Mouse (Mus musculus): ENCODE results near the gene Cd79b. TPM values are rescaled to one million over a fixed set of nuclear protein-coding genes. Genes with fewer than 3 reads are reported as not detected.
"Not testable (repeated sequence)": the region's sequence is repeated elsewhere in the genome, so short reads cannot be mapped to it uniquely, and the experiment has no call there.

Cd79b gene
- polyA plus RNA-seq, 1 experiment = 45.9 TPM

DNA sequence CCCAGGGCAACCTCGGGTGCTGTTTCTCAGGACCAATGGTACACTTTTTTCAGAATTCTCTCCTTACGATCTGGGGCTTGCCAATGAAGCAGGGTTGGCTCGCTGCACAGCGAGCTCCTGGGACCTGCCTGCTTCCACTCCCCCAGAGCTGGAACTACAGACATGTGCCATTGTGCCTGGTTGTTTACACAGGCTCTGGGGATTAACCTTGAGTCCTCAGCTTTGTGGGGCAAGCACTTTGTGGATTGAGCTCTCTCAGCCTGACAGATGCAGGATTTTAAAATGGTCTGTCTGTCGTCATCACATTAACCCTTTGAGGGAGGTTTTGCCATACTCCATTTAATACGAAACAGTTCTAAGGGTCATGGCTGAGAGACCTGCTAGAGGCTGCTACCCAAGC lies 30.3 kb upstream of the Cd79b start:
- no peak overlapping the region for H3K4me3 ChIP-seq (replicated peaks; ENCODE audit: extremely low read depth, low read depth, low read length)
- no peaks in the 10 kb centered on the region for H3K4me1 ChIP-seq (ENCODE audit: control insufficient read depth, insufficient read depth, low read length)
- 50% methylated on average over 6 of the region's 6 CpGs for WGBS
- DNase-seq = no peak
- no peak for TF ChIP-seq POLR2A (IDR thresholded peaks at IDR 0.05; ENCODE audit: borderline replicate concordance, extremely low read depth, low read depth, low read length)
- no peak for TF ChIP-seq CTCF (IDR thresholded peaks at IDR 0.05; ENCODE audit: insufficient read depth, low read length)

DNA sequence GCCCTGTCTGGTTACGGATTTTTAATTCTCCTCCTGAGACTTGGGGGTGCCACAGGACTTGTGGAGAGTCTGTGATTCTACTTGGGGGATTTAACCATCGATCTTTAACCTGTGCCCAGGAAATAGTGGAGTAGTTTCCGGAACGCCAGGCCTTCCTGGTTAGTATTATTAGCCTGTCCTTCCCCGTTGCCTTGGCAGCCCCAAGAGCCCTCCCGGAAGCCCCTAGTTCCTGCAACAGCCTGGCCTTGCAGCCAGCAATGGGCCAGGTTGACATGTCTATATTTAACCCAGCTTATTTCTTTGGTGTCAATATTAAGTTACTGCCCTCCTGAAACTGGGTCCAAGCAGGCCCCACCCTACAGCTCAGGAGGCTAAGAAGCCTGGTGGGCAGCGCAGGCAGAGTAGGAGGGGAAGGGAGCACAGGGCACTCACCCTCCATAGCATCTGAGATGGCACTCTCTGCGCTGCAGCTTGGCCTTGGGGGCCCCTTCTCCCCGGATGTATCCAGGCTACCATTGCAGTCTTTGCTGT lies 26.5 kb upstream of the Cd79b start:
- WGBS = 53% methylated on average over 9 of the region's 9 CpGs
- TF ChIP-seq POLR2A (IDR thresholded peaks at IDR 0.05; ENCODE audit: borderline replicate concordance, extremely low read depth, low read depth, low read length) (no peak), CTCF (IDR thresholded peaks at IDR 0.05; ENCODE audit: insufficient read depth, low read length) (no peak)
- DNase-seq = no peak
- H3K4me3 ChIP-seq (replicated peaks; ENCODE audit: extremely low read depth, low read depth, low read length) = no peak overlapping the region
- no peaks in the 10 kb centered on the region for H3K4me1 ChIP-seq (ENCODE audit: control insufficient read depth, insufficient read depth, low read length)

DNA sequence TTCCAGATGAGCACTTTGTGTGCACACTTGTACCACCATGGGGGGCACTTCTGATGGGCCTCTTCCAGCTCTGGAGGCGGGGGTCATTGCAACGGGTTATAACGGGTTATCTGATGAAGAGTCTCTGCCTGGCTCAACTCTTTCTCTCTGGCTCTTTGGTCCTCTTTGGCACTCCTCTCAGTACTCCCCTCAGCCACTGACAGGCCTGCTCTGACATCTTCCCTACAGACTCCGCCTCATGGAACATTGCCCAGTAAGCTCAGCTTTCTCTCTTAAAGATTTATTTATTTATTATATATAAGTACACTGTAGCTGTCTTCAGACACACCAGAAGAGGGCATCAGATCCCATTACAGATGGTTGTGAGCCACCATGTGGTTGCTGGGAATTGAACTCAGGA lies 24.8 kb upstream of the Cd79b start:
- not testable (repeated sequence) for H3K4me1 ChIP-seq (ENCODE audit: control insufficient read depth, insufficient read depth, low read length); H3K4me3 ChIP-seq (replicated peaks; ENCODE audit: extremely low read depth, low read depth, low read length); DNase-seq
- 95% methylated on average over 4 of the region's 4 CpGs for WGBS

DNA sequence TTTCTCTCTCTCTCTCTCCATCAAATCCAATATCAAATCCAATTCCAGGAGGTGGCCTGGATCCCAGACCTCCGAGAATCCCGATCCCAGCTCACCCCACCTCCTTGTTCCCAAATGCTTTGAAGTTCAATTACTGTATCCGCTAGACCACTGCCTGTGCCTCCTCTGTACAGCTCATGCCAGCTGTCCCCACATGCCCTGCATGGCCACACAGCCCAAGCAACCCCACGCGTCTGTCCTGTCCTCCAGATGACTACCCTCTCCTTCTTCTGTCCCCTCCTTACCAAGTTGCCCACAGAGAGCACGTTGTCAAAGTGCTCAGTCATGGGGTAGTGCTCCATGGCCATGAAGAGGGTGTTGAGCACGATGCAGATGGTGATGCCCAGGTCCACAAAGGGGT lies 24.3 kb upstream of the Cd79b start:
- no peak for TF ChIP-seq CTCF (IDR thresholded peaks at IDR 0.05; ENCODE audit: insufficient read depth, low read length)
- TF ChIP-seq POLR2A (IDR thresholded peaks at IDR 0.05; ENCODE audit: borderline replicate concordance, extremely low read depth, low read depth, low read length) = no peak
- Histone ChIP-seq H3K4me3 (replicated peaks; ENCODE audit: extremely low read depth, low read depth, low read length) (no peak overlapping the region), H3K4me1 (ENCODE audit: control insufficient read depth, insufficient read depth, low read length) (no peaks in the 10 kb centered on the region)
- DNase-seq = no peak
- 83% methylated on average over 7 of the region's 7 CpGs for WGBS

DNA sequence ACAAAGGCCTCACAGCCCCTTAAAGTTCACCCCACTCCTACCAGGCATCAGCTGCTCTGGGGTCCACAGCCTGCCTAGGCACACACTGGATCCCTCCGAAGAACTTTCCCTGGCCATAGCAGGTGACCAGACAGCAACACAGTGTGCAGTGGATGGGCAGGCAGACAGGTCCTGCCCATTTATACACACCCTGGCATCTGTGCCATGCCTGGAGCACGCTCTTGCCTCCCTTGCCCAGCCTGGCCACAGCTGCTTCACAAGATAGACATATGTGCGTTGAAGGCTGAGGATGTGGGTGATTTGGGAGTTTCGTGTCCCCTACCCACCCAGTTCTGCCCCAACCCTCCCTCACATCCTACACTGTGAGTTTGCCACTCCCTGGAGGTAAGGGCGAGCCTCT lies 23.5 kb upstream of the Cd79b start:
- DNase-seq = no peak
- H3K4me3 ChIP-seq (replicated peaks; ENCODE audit: extremely low read depth, low read depth, low read length) = no peak overlapping the region
- H3K4me1 ChIP-seq (ENCODE audit: control insufficient read depth, insufficient read depth, low read length) = no peaks in the 10 kb centered on the region
- TF ChIP-seq POLR2A (IDR thresholded peaks at IDR 0.05; ENCODE audit: borderline replicate concordance, extremely low read depth, low read depth, low read length) (no peak), CTCF (IDR thresholded peaks at IDR 0.05; ENCODE audit: insufficient read depth, low read length) (no peak)
- WGBS = 82% methylated on average over 5 of the region's 5 CpGs

DNA sequence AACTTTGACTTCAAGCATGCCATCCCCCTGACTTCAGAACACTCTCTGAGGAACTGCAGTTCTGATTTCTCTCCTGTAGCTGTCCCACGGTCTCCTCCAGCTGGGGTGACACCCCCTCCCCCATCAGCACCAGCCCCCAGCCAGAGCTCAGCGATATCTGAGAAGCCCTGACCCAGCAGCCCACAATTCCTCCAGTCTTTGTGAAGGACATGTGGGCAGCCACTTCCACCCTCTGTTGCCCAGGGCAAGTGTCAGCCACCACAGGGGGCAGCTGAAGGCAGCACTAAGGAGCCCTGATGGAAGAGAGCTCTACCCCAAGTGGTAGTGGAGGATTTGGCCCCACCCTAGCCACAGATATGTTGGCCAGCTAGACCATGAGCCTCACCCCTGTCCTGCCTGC lies 19.5 kb upstream of the Cd79b start:
- no peak overlapping the region for H3K4me3 ChIP-seq (replicated peaks; ENCODE audit: extremely low read depth, low read depth, low read length)
- DNase-seq = no peak
- TF ChIP-seq POLR2A (IDR thresholded peaks at IDR 0.05; ENCODE audit: borderline replicate concordance, extremely low read depth, low read depth, low read length) = no peak
- TF ChIP-seq CTCF (IDR thresholded peaks at IDR 0.05; ENCODE audit: insufficient read depth, low read length) = no peak
- 29% methylated on average over 2 of the region's 2 CpGs for WGBS
- H3K4me1 ChIP-seq (ENCODE audit: control insufficient read depth, insufficient read depth, low read length) = no peaks in the 10 kb centered on the region

DNA sequence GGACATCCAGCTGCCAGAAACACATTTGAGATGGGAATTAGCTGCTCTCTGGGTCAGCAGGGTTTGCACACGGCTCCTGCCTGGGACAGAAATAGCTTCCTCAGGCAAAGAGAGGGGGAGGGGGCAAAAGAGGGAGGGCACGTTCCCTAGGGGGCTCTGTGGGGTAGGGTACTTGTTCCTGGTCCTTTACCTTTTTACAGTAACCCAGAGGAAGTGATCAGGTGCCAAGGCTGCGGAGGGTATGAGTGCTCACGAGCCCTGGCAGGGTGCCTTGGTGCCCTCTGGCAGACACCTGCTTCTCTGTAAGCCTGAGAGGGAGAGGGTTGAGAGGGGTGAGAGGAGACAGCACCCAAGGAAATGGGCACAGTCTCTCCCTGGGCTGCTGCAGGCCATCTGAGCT lies 17.9 kb upstream of the Cd79b start:
- no peak for DNase-seq
- Histone ChIP-seq H3K4me1 (ENCODE audit: control insufficient read depth, insufficient read depth, low read length) (no peaks in the 10 kb centered on the region), H3K4me3 (replicated peaks; ENCODE audit: extremely low read depth, low read depth, low read length) (no peak overlapping the region)
- WGBS = 29% methylated on average over 4 of the region's 4 CpGs
- TF ChIP-seq POLR2A (IDR thresholded peaks at IDR 0.05; ENCODE audit: borderline replicate concordance, extremely low read depth, low read depth, low read length) = no peak

DNA sequence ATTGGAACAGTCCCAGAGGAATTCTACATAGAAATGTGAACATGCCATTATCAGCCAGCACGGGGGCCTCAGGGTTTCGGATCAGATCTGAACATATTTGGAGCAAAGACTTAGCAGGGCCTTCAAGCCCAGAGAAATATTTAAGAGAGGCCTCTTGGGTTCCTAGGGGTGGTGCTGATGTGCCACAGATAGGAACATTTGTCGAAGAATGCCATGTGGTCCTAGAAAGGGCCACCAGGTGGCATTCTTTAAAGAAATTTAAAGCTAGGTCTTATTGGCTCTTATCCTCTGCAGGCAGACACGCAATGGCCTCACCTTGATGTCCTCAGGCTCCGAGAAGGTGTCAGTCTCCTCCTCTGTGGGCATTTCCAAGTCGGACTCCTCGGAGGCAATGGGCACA lies 15.1 kb upstream of the Cd79b start:
- DNase-seq = no peak
- no peak for TF ChIP-seq POLR2A (IDR thresholded peaks at IDR 0.05; ENCODE audit: borderline replicate concordance, extremely low read depth, low read depth, low read length)
- TF ChIP-seq CTCF (IDR thresholded peaks at IDR 0.05; ENCODE audit: insufficient read depth, low read length) = peak; percentile 22; the same call in 1 of the 2 replicates
- 31% methylated on average over 7 of the region's 7 CpGs for WGBS
- Histone ChIP-seq H3K4me3 (replicated peaks; ENCODE audit: extremely low read depth, low read depth, low read length) (no peak overlapping the region), H3K4me1 (ENCODE audit: control insufficient read depth, insufficient read depth, low read length) (no peaks in the 10 kb centered on the region)

DNA sequence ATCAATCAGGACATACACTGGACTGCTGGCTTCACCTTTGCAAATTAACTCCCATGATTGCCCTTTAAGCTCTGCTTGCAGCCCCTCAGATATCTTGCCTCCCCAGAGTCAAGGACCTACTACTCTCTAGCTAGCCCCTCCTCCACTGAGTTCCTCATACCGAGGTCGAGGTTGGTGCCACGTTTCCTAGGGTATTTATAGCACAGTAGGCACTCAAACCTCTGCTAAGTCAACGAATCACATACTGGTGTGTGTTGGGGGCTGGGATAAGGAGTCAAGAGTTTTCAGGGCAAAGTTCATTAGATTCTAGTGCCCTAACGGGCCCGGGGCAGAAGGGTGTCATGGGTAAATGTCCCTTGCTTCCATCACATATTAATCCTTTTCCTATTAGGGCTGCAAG lies 14.6 kb upstream of the Cd79b start:
- H3K4me3 ChIP-seq (replicated peaks; ENCODE audit: extremely low read depth, low read depth, low read length) = no peak overlapping the region
- DNase-seq = no peak
- TF ChIP-seq CTCF (IDR thresholded peaks at IDR 0.05; ENCODE audit: insufficient read depth, low read length) = no peak
- TF ChIP-seq POLR2A (IDR thresholded peaks at IDR 0.05; ENCODE audit: borderline replicate concordance, extremely low read depth, low read depth, low read length) = no peak
- WGBS = 34% methylated on average over 6 of the region's 6 CpGs
- H3K4me1 ChIP-seq (ENCODE audit: control insufficient read depth, insufficient read depth, low read length) = no peaks in the 10 kb centered on the region

DNA sequence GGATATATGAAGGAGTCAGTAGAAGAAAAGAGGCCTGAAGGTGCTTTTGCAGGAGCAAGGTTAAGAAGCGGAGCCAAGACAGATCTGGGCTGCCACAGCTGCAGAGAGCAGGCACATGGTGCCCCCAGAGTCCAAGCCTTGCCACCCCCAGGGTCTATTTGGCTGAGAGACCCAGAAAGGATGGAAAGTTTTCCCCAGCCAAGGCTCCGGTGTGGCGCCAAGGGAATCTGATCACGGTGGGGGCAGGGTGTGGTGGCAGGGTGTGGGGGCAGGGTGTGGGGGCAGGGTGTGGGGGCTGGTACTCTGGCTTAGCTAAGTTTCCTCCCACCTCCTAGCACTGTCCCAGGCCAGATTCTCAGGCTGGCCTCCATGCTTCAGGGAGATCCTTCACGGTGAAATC lies 14.0 kb upstream of the Cd79b start:
- Histone ChIP-seq H3K4me1 (ENCODE audit: control insufficient read depth, insufficient read depth, low read length) (no peaks in the 10 kb centered on the region), H3K4me3 (replicated peaks; ENCODE audit: extremely low read depth, low read depth, low read length) (no peak overlapping the region)
- no peak for DNase-seq
- WGBS = 58% methylated on average over 5 of the region's 5 CpGs
- no peak for TF ChIP-seq POLR2A (IDR thresholded peaks at IDR 0.05; ENCODE audit: borderline replicate concordance, extremely low read depth, low read depth, low read length)
- TF ChIP-seq CTCF (IDR thresholded peaks at IDR 0.05; ENCODE audit: insufficient read depth, low read length) = no peak

DNA sequence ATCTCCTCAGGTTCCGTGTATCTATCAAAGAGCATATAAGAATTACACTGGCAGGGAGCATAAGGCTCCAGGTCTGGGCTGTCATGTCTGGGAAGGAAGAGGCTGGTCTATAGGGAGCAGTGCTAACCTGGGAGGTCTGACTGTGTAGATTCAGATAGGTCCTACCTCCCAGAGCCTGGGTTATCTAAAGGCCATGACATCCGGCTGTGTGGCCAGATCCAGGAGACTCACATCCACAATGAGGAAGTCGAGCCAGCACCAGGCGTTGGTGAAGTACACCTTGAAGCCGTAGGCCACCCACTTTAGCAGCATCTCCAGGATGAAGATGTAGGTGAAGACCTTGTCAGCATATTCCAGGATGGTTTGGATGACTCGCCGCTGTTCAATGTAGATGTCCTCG lies 11.9 kb upstream of the Cd79b start:
- 79% methylated on average over 8 of the region's 8 CpGs for WGBS
- TF ChIP-seq CTCF (IDR thresholded peaks at IDR 0.05; ENCODE audit: insufficient read depth, low read length) = no peak
- no peak for TF ChIP-seq POLR2A (IDR thresholded peaks at IDR 0.05; ENCODE audit: borderline replicate concordance, extremely low read depth, low read depth, low read length)
- no peak for DNase-seq
- H3K4me3 ChIP-seq (replicated peaks; ENCODE audit: extremely low read depth, low read depth, low read length) = no peak overlapping the region
- no peaks in the 10 kb centered on the region for H3K4me1 ChIP-seq (ENCODE audit: control insufficient read depth, insufficient read depth, low read length)

Data from lung, adult 2 months (tissue).